Mouse (Mus musculus): ENCODE data around the gene Efcab9. TPM values are rescaled to one million over a fixed set of nuclear protein-coding genes. Genes with fewer than 3 reads are reported as not detected.

The Efcab9 gene
- total and polyA plus RNA-seq, 3 experiments: 0.25 to 1.5 TPM; not detected in 1

- Histone ChIP-seq H3K4me3 (replicated peaks in 1 of 3; ENCODE audit: low read depth in 2 of 3, low read length in 2 of 3, poor library complexity in 1 of 3) (peak overlapping the region in 1 of 3 experiments; percentile 0), H3K4me2 (ENCODE audit: insufficient read depth, low read depth, poor library complexity, severe bottlenecking) (peak overlapping the region; percentile 60)
- dilution Hi-C loops (cut with MboI; ENCODE audit: extremely low pct_ligation_motif_present, extremely low pct_unique_long_range_greater_than_20kb, low sequenced_read_pairs): no loop called here
Measured at GRCm38 (mm10) chr11:32565088-32565487, 33.2 kb upstream of the Efcab9 start.

GRCm38 (mm10) chr11:32564629-32565028, 32.7 kb upstream of the Efcab9 start:
- peak overlapping the region; percentile 16; the same call in 1 of the 2 replicates for H3K9ac ChIP-seq (ENCODE audit: insufficient read depth, low read depth)
- H3K4me3 ChIP-seq (replicated peaks in 1 of 3; ENCODE audit: low read depth in 2 of 3, low read length in 2 of 3, poor library complexity in 1 of 3): peak overlapping the region in 1 of 3 experiments; percentile 0
- TF ChIP-seq TBP (conservative IDR thresholded peaks at IDR 0.05; ENCODE audit: low read depth, low read length) (no peak), MEF2A (IDR thresholded peaks at IDR 0.05; ENCODE audit: borderline replicate concordance, low read depth, low read length) (no peak), CHD2 (IDR thresholded peaks at IDR 0.05; ENCODE audit: low read length) (no peak)
- no peaks in the 10 kb centered on the region for H3K9me3 ChIP-seq (replicated peaks; ENCODE audit: low read length)
- dilution Hi-C loops (cut with MboI; ENCODE audit: extremely low pct_ligation_motif_present, extremely low pct_unique_long_range_greater_than_20kb, low sequenced_read_pairs): no loop called here
- H3K79me2 ChIP-seq (replicated peaks; ENCODE audit: control insufficient read depth, extremely low read depth, insufficient read depth, poor library complexity, severe bottlenecking): no peaks in the 10 kb centered on the region
- peaks cover 52 to 85% of the 10 kb centered on the region in 2 experiments for H3K4me1 ChIP-seq (ENCODE audit: control insufficient read depth in 1 of 2, insufficient read depth in 2 of 2)
- no peak for DNase-seq (ENCODE audit: extremely low read depth)
- H3K27ac ChIP-seq (ENCODE audit: insufficient read depth, low read depth): peak overlapping the region; percentile 87
- H3K36me3 ChIP-seq (replicated peaks in 1 of 2; ENCODE audit: control insufficient read depth in 1 of 2, insufficient read depth in 1 of 2, low read length in 1 of 2): peaks cover 8 to 54% of the 10 kb centered on the region in 2 experiments
- H3K27me3 ChIP-seq (replicated peaks): no peaks in the 10 kb centered on the region
- in situ Hi-C loops (cut with MboI; ENCODE audit: low pct_ligation_motif_present, low pct_unique_long_range_greater_than_20kb, low sequenced_read_pairs): no loop called here
- H3K4me2 ChIP-seq (ENCODE audit: insufficient read depth, low read depth, poor library complexity, severe bottlenecking): peak overlapping the region; percentile 33

More at GRCm38 (mm10) chr11:32565088-32565487, 33.2 kb upstream of the Efcab9 start:
- DNase-seq (ENCODE audit: extremely low read depth): peak; percentile 94
- Histone ChIP-seq H3K4me1 (ENCODE audit: control insufficient read depth in 1 of 2, insufficient read depth in 2 of 2) (peaks cover 52 to 81% of the 10 kb centered on the region in 2 experiments), H3K36me3 (replicated peaks in 1 of 2; ENCODE audit: control insufficient read depth in 1 of 2, insufficient read depth in 1 of 2, low read length in 1 of 2) (peaks cover 8 to 54% of the 10 kb centered on the region in 2 experiments), H3K79me2 (replicated peaks; ENCODE audit: control insufficient read depth, extremely low read depth, insufficient read depth, poor library complexity, severe bottlenecking) (no peaks in the 10 kb centered on the region), H3K9me3 (replicated peaks; ENCODE audit: low read length) (no peaks in the 10 kb centered on the region), H3K27me3 (replicated peaks) (no peaks in the 10 kb centered on the region), H3K27ac (ENCODE audit: insufficient read depth, low read depth) (peak overlapping the region; percentile 87), H3K9ac (ENCODE audit: insufficient read depth, low read depth) (peak overlapping the region; percentile 16; the same call in 1 of the 2 replicates)
- TF ChIP-seq BHLHE40 (IDR thresholded peaks at IDR 0.05; ENCODE audit: low read depth, low read length) (peak; percentile 81), POLR2A (IDR thresholded peaks at IDR 0.05; ENCODE audit: low read depth, low read length) (peak; percentile 49), RCOR1 (conservative IDR thresholded peaks at IDR 0.05; ENCODE audit: low read depth, low read length) (peak; percentile 71; the same call in 1 of the 2 replicates), JUN (IDR thresholded peaks at IDR 0.05; ENCODE audit: insufficient read depth, low read depth, low read length) (no peak), CHD2 (IDR thresholded peaks at IDR 0.05; ENCODE audit: low read length) (peak; percentile 64), USF1 (IDR thresholded peaks at IDR 0.05; ENCODE audit: low read depth, low read length) (no peak), IRF4 (IDR thresholded peaks at IDR 0.05; ENCODE audit: low read depth, low read length) (peak; percentile 92), PAX5 (IDR thresholded peaks at IDR 0.05; ENCODE audit: low read length) (no peak), SMC3 (IDR thresholded peaks at IDR 0.05; ENCODE audit: low read depth, low read length) (peak; percentile 52), GABPA (IDR thresholded peaks at IDR 0.05; ENCODE audit: insufficient replicate concordance, low read depth, low read length) (no peak), RAD21 (IDR thresholded peaks at IDR 0.05; ENCODE audit: low read depth, low read length) (peak; percentile 33), MXI1 (IDR thresholded peaks at IDR 0.05; ENCODE audit: low read depth, low read length) (peak; percentile 77; the same call in 1 of the 2 replicates), NELFE (IDR thresholded peaks at IDR 0.05; ENCODE audit: low read depth, low read length) (peak; percentile 49; the same call in 1 of the 2 replicates), NRF1 (IDR thresholded peaks at IDR 0.05; ENCODE audit: low read depth, low read length) (0 out of 2 replicates have a peak, but pooled peaks have one; percentile 40), MAZ (IDR thresholded peaks at IDR 0.05; ENCODE audit: low read depth, low read length) (peak; percentile 85), CTCF (conservative IDR thresholded peaks at IDR 0.05 in 1 of 2, IDR thresholded peaks at IDR 0.05 in 1 of 2; ENCODE audit: low read depth in 2 of 2, low read length in 2 of 2) (peak in 1 of 2 experiments; percentile 25; a peak in 1 of 4 replicates), UBTF (IDR thresholded peaks at IDR 0.05; ENCODE audit: low read depth, low read length) (no peak; the same call in 1 of the 2 replicates), MYC (IDR thresholded peaks at IDR 0.05; ENCODE audit: low read depth, low read length) (peak; percentile 83), ZKSCAN1 (IDR thresholded peaks at IDR 0.05; ENCODE audit: borderline replicate concordance, low read depth, low read length) (no peak; the same call in 1 of the 2 replicates), EP300 (IDR thresholded peaks at IDR 0.05; ENCODE audit: low read length) (peak; percentile 97), E2F4 (IDR thresholded peaks at IDR 0.05; ENCODE audit: insufficient replicate concordance, low read depth, low read length) (no peak), MAFK (IDR thresholded peaks at IDR 0.05; ENCODE audit: insufficient replicate concordance, low read length) (0 out of 2 replicates have a peak, but pooled peaks have one; percentile 36), ZC3H11A (IDR thresholded peaks at IDR 0.05; ENCODE audit: low read depth, low read length) (no peak), HCFC1 (IDR thresholded peaks at IDR 0.05; ENCODE audit: low read depth, low read length) (peak; percentile 68), CHD1 (IDR thresholded peaks at IDR 0.05; ENCODE audit: low read depth, low read length) (no peak), ELF1 (IDR thresholded peaks at IDR 0.05; ENCODE audit: low read depth, low read length) (peak; percentile 87), TCF12 (IDR thresholded peaks at IDR 0.05; ENCODE audit: low read depth, low read length) (peak; percentile 62), ZMIZ1 (IDR thresholded peaks at IDR 0.05; ENCODE audit: low read depth, low read length) (peak; percentile 74; the same call in 1 of the 2 replicates), MEF2A (IDR thresholded peaks at IDR 0.05; ENCODE audit: borderline replicate concordance, low read depth, low read length) (peak; percentile 91), USF2 (conservative IDR thresholded peaks at IDR 0.05; ENCODE audit: low read depth, low read length) (no peak; the same call in 1 of the 2 replicates), POLR2AphosphoS2 (IDR thresholded peaks at IDR 0.05; ENCODE audit: low read depth, low read length) (no peak), KAT2A (IDR thresholded peaks at IDR 0.05; ENCODE audit: insufficient replicate concordance, low read length) (no peak), ETS1 (conservative IDR thresholded peaks at IDR 0.05; ENCODE audit: low read depth, low read length) (peak; percentile 92), MAX (IDR thresholded peaks at IDR 0.05; ENCODE audit: low read length) (peak; percentile 92), SIN3A (IDR thresholded peaks at IDR 0.05; ENCODE audit: low read length) (peak; percentile 95), ZNF384 (IDR thresholded peaks at IDR 0.05; ENCODE audit: low read depth, low read length) (peak; percentile 100), TBP (conservative IDR thresholded peaks at IDR 0.05; ENCODE audit: low read depth, low read length) (peak; percentile 58; the same call in 1 of the 2 replicates), JUND (conservative IDR thresholded peaks at IDR 0.05; ENCODE audit: low read depth, low read length) (peak; percentile 63; the same call in 1 of the 2 replicates)
- in situ Hi-C loops (cut with MboI; ENCODE audit: low pct_ligation_motif_present, low pct_unique_long_range_greater_than_20kb, low sequenced_read_pairs): no loop called here
